Mouse (Mus musculus) hindbrain, embryonic 10.5 days (tissue): ENCODE data around the gene Ccnt1. TPM values are rescaled to one million over a fixed set of nuclear protein-coding genes. Genes with fewer than 3 reads are reported as not detected.

Experiments
- polyA plus RNA-seq: library from polyadenylated mRNA; unstranded; fragments of >200 nt; fragmentation: Nextera tagmentation; extraction: Ambion mirVana; gene quantifications from 2 replicates; pipeline ENCODE4 v1.2.1, GENCODE M21; 2016

Gene Ccnt1
- polyA plus RNA-seq, 1 experiment from 2014 or later = 53.7 TPM

Other genes with a start within 250 kb of the Ccnt1 start
- gene Olfr284, start 229.9 kb downstream of the Ccnt1 start, polyA plus RNA-seq = not detected in 2 replicates
- not detected in 2 replicates for gene Olfr283, start 190.0 kb downstream of the Ccnt1 start, polyA plus RNA-seq
- not detected in 2 replicates for gene Olfr282, start 139.7 kb downstream of the Ccnt1 start, polyA plus RNA-seq
- not detected in 2 replicates for gene Olfr281, start 118.3 kb downstream of the Ccnt1 start, polyA plus RNA-seq
- gene OR5BS1P, start 101.0 kb downstream of the Ccnt1 start, polyA plus RNA-seq = not detected in 2 replicates
- 0.22 and 0.48 TPM in 2 replicates for gene Lalba, start 88.2 kb downstream of the Ccnt1 start, polyA plus RNA-seq
- not detected in 2 replicates for gene Olfr279, start 78.5 kb downstream of the Ccnt1 start, polyA plus RNA-seq
- gene Kansl2, start 36.7 kb downstream of the Ccnt1 start, polyA plus RNA-seq = 134 and 151 TPM in 2 replicates
- gene 4930415O20Rik, start 81 bp upstream of the Ccnt1 start, polyA plus RNA-seq = not detected in 2 replicates
- gene Adcy6, start 39.2 kb upstream of the Ccnt1 start, polyA plus RNA-seq = 11.6 and 12.0 TPM in 2 replicates
- gene Cacnb3, start 59.9 kb upstream of the Ccnt1 start, polyA plus RNA-seq = 38.8 and 58.6 TPM in 2 replicates
- gene Ddx23, start 92.0 kb upstream of the Ccnt1 start, polyA plus RNA-seq = 22.8 and 23.8 TPM in 2 replicates
- 3.7 and 5.8 TPM in 2 replicates for gene Rnd1, start 106.5 kb upstream of the Ccnt1 start, polyA plus RNA-seq
- gene Ccdc65, start 137.3 kb upstream of the Ccnt1 start, polyA plus RNA-seq = 1.7 and 3.1 TPM in 2 replicates
- gene Fkbp11, start 157.3 kb upstream of the Ccnt1 start, polyA plus RNA-seq = 12.9 and 15.9 TPM in 2 replicates
- 42.6 and 45.1 TPM in 2 replicates for gene Arf3, start 192.3 kb upstream of the Ccnt1 start, polyA plus RNA-seq
- 0.21 and 0.44 TPM in 2 replicates for gene Wnt10b, start 207.2 kb upstream of the Ccnt1 start, polyA plus RNA-seq
- gene Wnt1, start 218.9 kb upstream of the Ccnt1 start, polyA plus RNA-seq = 13.7 and 13.8 TPM in 2 replicates
- gene Ddn, start 238.6 kb upstream of the Ccnt1 start, polyA plus RNA-seq = 0.21 and 0.56 TPM in 2 replicates